Mouse (Mus musculus): Measurements from ENCODE around the gene Pla2g15. TPM values are rescaled to one million over a fixed set of nuclear protein-coding genes. Genes with fewer than 3 reads are reported as not detected.
A peak's percentile ranks its signal among the peaks of the same experiment; 100 is the strongest.

Gene Pla2g15
- polyA plus RNA-seq (2012; rRNA removed): 21.4 and 23.4 TPM in 2 replicates

DNA sequence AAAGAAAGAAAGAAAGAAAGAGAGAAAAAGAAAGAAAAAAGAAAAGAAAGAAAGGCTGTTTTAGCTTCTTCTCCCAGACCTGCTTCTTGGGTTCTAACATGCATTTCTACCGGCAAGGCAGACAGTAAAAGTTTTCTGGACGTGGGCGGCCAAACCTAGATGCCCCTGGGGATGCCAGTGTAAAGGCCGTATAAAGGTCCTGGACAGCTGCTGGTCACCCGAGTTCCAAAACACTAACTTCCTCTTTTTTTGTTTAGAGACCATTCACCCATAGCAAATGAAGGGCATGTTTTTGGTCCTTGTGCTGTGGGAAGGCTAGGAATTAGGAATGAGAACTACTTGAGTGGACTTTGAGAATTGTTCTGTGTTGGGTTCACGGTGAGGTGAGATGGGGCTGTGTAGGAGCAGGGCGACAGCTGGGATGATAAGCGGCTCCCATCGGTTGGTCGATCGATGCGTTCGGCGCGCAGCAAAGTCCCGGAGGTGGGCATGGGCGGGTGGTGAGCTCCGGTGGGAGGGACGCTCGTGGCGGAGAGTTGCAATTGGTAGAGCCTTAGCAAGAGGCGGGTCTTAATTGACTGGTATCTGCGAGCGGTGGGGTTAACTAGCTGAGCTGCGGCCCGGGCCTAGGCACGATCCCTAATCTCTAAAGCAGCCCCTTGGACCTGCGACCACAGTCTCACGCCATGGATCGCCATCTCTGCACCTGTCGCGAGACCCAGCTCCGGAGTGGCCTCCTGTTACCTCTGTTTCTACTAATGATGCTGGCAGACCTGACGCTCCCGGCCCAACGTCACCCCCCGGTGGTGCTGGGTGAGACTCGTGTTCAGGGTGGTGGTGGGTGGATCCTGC lies at the start of gene Pla2g15:
Gene Pla2g15, plus strand, starts transcription at position 599 of the 852 bp plus-strand sequence.
- DNase-seq (ENCODE audit: low read depth): peak; percentile 66

DNA sequence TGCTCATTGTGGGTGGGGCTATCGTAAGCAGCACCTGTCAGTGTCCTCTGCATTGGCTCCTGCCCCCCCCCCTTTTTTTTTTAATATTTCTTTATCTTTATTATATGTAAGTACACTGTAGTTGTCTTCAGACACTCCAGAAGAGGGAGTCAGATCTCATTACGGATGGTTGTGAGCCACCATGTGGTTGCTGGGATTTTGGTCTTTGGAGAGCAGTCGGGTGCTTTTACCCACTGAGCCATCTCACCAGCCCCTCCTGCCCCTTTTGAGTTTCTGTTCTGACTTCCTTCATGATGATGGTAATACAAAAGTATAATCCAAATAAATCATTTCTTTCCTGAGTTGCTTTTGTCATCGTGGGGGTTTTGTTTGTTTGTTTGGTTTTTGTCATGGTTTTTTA lies 47.9 kb upstream of the Pla2g15 start:
- DNase-seq (ENCODE audit: low read depth): no peak

GRCm38 (mm10) chr8:106103888-106104287 lies 46.3 kb upstream of the Pla2g15 start:
- no peak for DNase-seq (ENCODE audit: low read depth)

DNA sequence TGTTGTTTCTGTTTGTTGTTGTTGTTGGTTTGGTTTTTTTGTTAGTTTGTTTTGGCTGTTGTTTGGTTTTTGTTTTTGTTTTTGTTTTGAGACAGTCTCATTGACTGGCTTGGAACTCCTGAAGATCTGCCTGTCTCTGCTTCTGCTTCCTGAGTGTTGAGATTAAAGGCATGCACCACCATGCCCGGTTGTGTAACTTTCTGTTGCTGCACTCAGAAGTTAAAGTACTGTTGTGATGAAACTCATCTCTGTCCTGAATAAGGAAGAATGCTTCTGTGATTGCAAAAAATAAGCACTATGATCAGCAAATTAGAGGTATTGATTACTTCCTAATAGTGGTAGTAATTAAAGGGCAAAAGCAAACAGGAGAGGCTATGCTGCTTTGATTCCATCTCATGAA lies 44.0 kb upstream of the Pla2g15 start:
- DNase-seq (ENCODE audit: low read depth): peak; percentile 61

- DNase-seq (ENCODE audit: low read depth): no peak
Measured at GRCm38 (mm10) chr8:106108080-106108479, 42.1 kb upstream of the Pla2g15 start.

GRCm38 (mm10) chr8:106108729-106109128 lies 41.5 kb upstream of the Pla2g15 start:
- DNase-seq (ENCODE audit: low read depth): no peak

GRCm38 (mm10) chr8:106112041-106112440 lies 38.2 kb upstream of the Pla2g15 start:
- DNase-seq (ENCODE audit: low read depth): no peak

DNA sequence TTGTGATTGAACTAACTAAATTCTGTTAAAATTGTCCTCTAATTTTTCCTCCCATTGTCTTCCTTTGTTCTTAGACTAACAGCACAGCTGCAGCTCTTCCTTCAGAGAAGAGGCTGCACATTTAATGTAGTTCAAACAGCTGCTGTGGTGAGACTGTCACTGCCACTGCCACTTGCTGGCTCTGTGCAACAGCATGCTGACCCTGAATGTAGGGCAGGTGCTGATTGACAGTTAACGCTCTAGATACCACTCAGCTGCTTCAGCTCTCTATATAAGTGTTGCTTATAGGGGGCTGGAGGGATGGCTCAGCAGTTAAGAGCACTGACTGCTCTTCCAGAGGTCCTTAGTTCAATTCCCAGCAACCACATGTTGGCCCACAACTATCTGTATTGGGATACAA lies 37.7 kb upstream of the Pla2g15 start:
- no peak for DNase-seq (ENCODE audit: low read depth)

DNA sequence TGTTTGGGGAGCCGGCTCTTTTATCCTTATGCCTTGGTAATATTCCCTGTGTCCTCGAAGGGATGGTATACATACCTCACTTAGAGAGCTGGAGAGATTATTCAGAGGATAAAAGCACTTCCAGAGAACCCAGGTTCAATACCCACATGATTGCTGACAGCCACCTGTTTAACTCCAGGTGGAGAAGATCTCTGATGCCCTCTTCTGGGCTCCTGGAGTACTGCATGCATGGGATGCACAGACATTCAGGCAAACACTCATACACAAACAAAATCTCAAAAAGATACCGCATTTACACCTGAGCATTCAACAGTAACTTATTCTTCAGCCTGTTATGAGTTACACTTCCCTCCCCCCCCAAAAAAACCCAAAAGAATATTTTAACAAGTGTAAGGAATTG lies 34.3 kb upstream of the Pla2g15 start:
- no peak for DNase-seq (ENCODE audit: low read depth)

DNA sequence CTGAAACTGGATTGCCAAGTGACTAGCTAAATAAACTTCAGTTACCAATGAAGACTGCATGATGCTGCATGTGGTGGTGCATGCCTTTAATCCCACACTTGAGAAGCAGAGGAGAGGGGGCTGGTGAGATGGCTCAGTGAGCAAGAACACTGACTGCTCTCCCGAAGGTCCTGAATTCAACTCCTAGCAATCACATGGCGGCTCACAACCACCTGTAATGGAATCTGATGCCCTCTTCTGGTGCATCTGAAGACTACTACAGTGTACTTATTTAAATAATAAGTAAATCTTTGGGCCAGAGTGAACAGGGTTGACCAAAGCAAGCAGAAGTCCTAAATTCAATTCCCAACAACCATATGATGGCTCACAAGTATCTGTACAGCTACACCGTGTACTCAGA lies 26.8 kb upstream of the Pla2g15 start:
- no peak for DNase-seq (ENCODE audit: low read depth)

DNA sequence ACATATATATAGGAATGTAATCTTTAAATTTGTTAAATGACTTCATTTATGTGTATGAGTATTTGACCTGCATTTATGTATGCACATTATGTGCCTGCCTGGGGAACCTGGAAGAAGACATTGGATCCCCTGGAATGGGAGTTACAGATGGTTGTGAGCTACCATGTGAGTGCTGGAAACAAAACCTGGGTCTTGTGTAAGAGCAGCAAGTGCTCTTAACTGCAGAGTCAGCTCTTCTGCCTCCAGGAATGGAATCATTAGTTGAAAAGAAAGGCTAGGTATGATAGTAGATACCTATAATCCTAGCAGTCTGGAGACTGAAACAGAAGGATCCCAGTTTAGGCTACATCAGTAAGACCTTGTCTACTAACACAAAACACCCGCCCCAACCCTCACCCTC lies 24.1 kb upstream of the Pla2g15 start:
- DNase-seq (ENCODE audit: low read depth): no peak

- no peak for DNase-seq (ENCODE audit: low read depth)
Measured at GRCm38 (mm10) chr8:106127054-106127453, 23.1 kb upstream of the Pla2g15 start.

- no peak for DNase-seq (ENCODE audit: low read depth)
Measured at GRCm38 (mm10) chr8:106127882-106128410, 22.3 kb upstream of the Pla2g15 start.

DNA sequence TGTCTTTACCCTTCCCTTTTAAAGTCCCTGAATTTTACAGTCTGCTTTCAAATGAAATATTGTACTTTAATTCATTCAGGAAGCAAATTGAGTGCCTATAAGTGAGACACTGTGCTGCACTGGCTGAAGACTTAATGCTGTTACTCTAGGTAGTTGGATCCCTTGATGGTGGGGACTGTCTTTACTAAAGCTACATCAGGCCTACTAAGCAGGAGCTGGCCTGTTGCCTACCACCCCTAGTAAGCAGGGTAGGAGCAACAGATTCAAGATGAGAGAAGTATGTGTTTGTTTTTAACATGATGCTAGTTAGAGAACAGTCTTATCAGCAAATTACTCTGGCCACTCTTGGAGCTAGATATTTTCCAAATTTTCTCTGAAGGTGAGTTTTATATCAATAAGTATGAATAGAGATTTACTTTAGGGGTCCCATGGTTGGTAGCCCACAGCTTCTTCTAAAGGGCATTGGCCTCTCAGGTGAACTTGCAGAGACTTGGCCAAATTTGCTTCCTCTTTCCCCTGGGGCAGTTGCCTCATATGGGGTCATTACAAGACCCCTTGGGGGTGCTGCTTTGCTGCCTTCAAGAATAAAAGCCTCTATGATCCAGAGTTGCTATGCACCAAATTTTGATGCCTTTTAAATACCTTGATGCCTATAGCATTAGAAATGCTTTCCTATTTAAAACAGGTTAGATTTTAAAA lies 20.8 kb upstream of the Pla2g15 start:
- no peak for DNase-seq (ENCODE audit: low read depth)

GRCm38 (mm10) chr8:106129997-106130396 lies 20.2 kb upstream of the Pla2g15 start:
- no peak for DNase-seq (ENCODE audit: low read depth)

GRCm38 (mm10) chr8:106130505-106130904 lies 19.7 kb upstream of the Pla2g15 start:
- peak; percentile 67 for DNase-seq (ENCODE audit: low read depth)

DNA sequence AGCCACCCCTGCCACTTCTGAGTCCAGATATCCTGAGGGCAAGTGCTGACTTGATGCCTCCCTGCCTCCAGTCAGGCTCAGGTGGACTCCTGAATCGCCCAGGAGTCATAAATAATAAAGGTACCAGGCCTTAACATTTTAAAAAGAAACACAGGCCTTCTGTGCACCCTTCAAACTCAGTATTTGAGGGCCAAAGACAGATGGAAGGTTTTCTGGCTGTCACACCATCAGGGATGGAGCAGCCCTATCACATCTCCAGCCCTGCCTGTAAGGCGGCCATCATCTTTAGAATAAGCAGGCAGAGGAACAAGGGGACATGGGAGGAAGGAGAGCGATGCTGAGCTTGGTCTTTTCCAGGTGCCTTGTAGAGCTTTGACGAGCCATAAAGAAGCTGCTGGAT lies 19.2 kb upstream of the Pla2g15 start:
- no peak for DNase-seq (ENCODE audit: low read depth)

- DNase-seq (ENCODE audit: low read depth): no peak
Measured at GRCm38 (mm10) chr8:106131488-106132222, 18.5 kb upstream of the Pla2g15 start.

DNA sequence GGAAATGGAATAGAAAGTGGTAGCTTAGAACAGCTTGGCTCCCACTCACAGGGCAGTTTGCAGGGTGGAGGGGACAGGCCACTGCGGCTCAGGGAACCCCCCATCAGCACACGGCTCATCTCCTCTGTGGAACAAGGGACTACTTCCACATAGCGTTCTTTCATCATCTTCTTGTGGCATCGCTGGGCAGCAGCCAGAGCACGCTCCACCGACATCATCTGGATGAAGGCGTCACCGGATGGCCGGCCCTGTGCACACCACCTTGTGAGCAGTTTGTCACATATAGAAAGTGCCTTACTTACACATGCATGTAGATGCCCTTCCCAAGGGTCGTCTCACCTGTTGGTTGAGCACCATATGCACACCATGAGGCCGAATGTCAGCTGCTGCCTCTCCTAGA lies 17.8 kb upstream of the Pla2g15 start:
- DNase-seq (ENCODE audit: low read depth): no peak

- DNase-seq (ENCODE audit: low read depth): no peak
Measured at GRCm38 (mm10) chr8:106133526-106133925, 16.7 kb upstream of the Pla2g15 start.

- no peak for DNase-seq (ENCODE audit: low read depth)
Measured at GRCm38 (mm10) chr8:106133946-106134345, 16.3 kb upstream of the Pla2g15 start.

Data from gonadal fat pad, adult 2 months (tissue).